In the genomic region with DNA sequence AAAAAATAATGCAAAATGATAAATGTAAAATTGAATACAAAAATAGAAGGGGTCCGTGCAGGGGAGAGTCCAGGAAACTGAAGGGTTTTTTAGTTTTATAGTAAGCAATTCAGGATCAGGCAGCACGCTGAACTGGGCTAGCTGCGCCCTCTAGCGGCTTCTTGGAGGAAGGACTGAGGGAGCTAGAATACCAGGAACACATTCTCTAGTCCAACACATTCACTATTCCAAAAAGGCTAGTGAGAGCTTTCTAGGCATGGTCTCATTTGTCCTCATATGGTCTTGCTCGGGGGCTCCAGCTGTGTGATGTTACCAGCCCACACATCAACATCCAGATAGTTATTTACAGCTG, we compare ENCODE assay signal across 8 mouse cellular contexts. TPM values are rescaled to one million over a fixed set of nuclear protein-coding genes. Genes with fewer than 3 reads are reported as not detected.
A peak's percentile ranks its signal among the peaks of the same experiment; 100 is the strongest.
DNase-seq lines count a peak whose midpoint lies in the region; ATAC-seq lines count a peak whose summit lies in the region.

No protein-coding gene starts in this region.

- H3K4me2 ChIP-seq in heart, embryonic 12.5 days: no peak overlapping the region
- no peak overlapping the region for H3K4me2 ChIP-seq in embryonic facial prominence, embryonic 14.5 days (ENCODE audit: low read depth, low read length)
- H3K4me2 ChIP-seq in intestine, embryonic 14.5 days (ENCODE audit: low read length): no peak overlapping the region
- no peak overlapping the region for H3K4me2 ChIP-seq in midbrain, embryonic 15.5 days

- 0 out of 2 replicates have a peak, but pooled peaks cover 2% of the 10 kb centered on the region for H3K9me3 ChIP-seq in heart, embryonic 12.5 days (replicated peaks)
- no peaks in the 10 kb centered on the region for H3K9me3 ChIP-seq in embryonic facial prominence, embryonic 14.5 days (ENCODE audit: control insufficient read depth, low read length)
- H3K9me3 ChIP-seq in intestine, embryonic 14.5 days (ENCODE audit: control insufficient read depth, low read length): no peaks in the 10 kb centered on the region
- no peaks in the 10 kb centered on the region for H3K9me3 ChIP-seq in midbrain, embryonic 15.5 days

- WGBS in heart, embryonic 12.5 days: 3% methylated on average over 5 of the region's 5 CpGs
- WGBS in embryonic facial prominence, embryonic 14.5 days: 0% methylated on average over 5 of the region's 5 CpGs
- WGBS in intestine, embryonic 14.5 days: 4% methylated on average over 5 of the region's 5 CpGs
- WGBS in midbrain, embryonic 15.5 days: 4% methylated on average over 5 of the region's 5 CpGs

- H3K36me3 ChIP-seq in heart, embryonic 12.5 days: no peaks in the 10 kb centered on the region
- no peaks in the 10 kb centered on the region for H3K36me3 ChIP-seq in embryonic facial prominence, embryonic 14.5 days (ENCODE audit: control insufficient read depth, insufficient read depth, low read length)
- H3K36me3 ChIP-seq in intestine, embryonic 14.5 days (ENCODE audit: control insufficient read depth, insufficient read depth, low read length): no peaks in the 10 kb centered on the region
- H3K36me3 ChIP-seq in midbrain, embryonic 15.5 days (replicated peaks): no peaks in the 10 kb centered on the region

- peak; percentile 17 for DNase-seq in heart, adult 8-10 months (ENCODE audit: low spot score)
- DNase-seq in adrenal gland, postnatal 10 days: peak; percentile 74
- peak; percentile 48 for DNase-seq in embryonic facial prominence, embryonic 14.5 days (ENCODE audit: low spot score)
- peak; percentile 74 for DNase-seq in intestine, embryonic 14.5 days (ENCODE audit: low spot score)
- peak; percentile 59 for DNase-seq in left cerebral cortex, postnatal 4 days
- DNase-seq in spleen, postnatal 4 days (ENCODE audit: low spot score in 2 of 2): peak; percentile 38 to 82

- no peaks in the 10 kb centered on the region for H3K4me1 ChIP-seq in heart, embryonic 12.5 days (replicated peaks)
- H3K4me1 ChIP-seq in embryonic facial prominence, embryonic 14.5 days (ENCODE audit: control insufficient read depth, insufficient read depth, low read length): no peaks in the 10 kb centered on the region
- H3K4me1 ChIP-seq in intestine, embryonic 14.5 days (replicated peaks; ENCODE audit: control insufficient read depth, insufficient read depth, low read length): peaks cover 7% of the 10 kb centered on the region; the same call in 1 of the 2 replicates
- no peaks in the 10 kb centered on the region for H3K4me1 ChIP-seq in midbrain, embryonic 15.5 days

- H3K27me3 ChIP-seq in heart, embryonic 12.5 days (replicated peaks): no peaks in the 10 kb centered on the region
- no peaks in the 10 kb centered on the region for H3K27me3 ChIP-seq in embryonic facial prominence, embryonic 14.5 days (replicated peaks; ENCODE audit: control insufficient read depth, insufficient read depth, low read length)
- no peaks in the 10 kb centered on the region for H3K27me3 ChIP-seq in intestine, embryonic 14.5 days (replicated peaks; ENCODE audit: control insufficient read depth, insufficient read depth, low read length)
- no peaks in the 10 kb centered on the region for H3K27me3 ChIP-seq in midbrain, embryonic 15.5 days (replicated peaks)

- ATAC-seq in heart, embryonic 12.5 days (ENCODE audit: insufficient number of reproducible peaks, low FRiP score): no peak
- ATAC-seq in embryonic facial prominence, embryonic 14.5 days (ENCODE audit: low read depth): peak; percentile 50; the same call in 1 of the 2 replicates
- 0 out of 2 replicates have a peak, but pooled peaks have one; percentile 65 for ATAC-seq in intestine, embryonic 14.5 days (replicated peaks; ENCODE audit: low FRiP score, low TSS enrichment, low read depth)
- ATAC-seq in midbrain, embryonic 15.5 days (replicated peaks): peak; percentile 66; the same call in 1 of the 2 replicates

- H3K4me3 ChIP-seq in heart, embryonic 12.5 days: no peak overlapping the region
- no peak overlapping the region for H3K4me3 ChIP-seq in embryonic facial prominence, embryonic 14.5 days (ENCODE audit: low read depth, low read length)
- H3K4me3 ChIP-seq in intestine, embryonic 14.5 days (ENCODE audit: low read depth, low read length): no peak overlapping the region
- H3K4me3 ChIP-seq in midbrain, embryonic 15.5 days: no peak overlapping the region

- H3K9ac ChIP-seq in heart, embryonic 12.5 days: no peak overlapping the region
- no peak overlapping the region for H3K9ac ChIP-seq in embryonic facial prominence, embryonic 14.5 days (ENCODE audit: low read depth, low read length)
- no peak overlapping the region for H3K9ac ChIP-seq in intestine, embryonic 14.5 days (ENCODE audit: low read length)
- H3K9ac ChIP-seq in midbrain, embryonic 15.5 days: no peak overlapping the region

- intact Hi-C loops in left cerebral cortex, postnatal 4 days (cut with DNase I): no loop called here

- no peak overlapping the region for H3K27ac ChIP-seq in heart, embryonic 12.5 days (ENCODE audit: poor library complexity, severe bottlenecking)
- no peak overlapping the region for H3K27ac ChIP-seq in embryonic facial prominence, embryonic 14.5 days (replicated peaks; ENCODE audit: low read depth, low read length)
- no peak overlapping the region for H3K27ac ChIP-seq in intestine, embryonic 14.5 days (ENCODE audit: low read depth)
- H3K27ac ChIP-seq in midbrain, embryonic 15.5 days: no peak overlapping the region

RNA-seq across cellular contexts. Expression of gene Hmgxb4, which starts 12.5 kb away (rescaled TPM):
- total RNA-seq in heart, adult 8-10 months (2022): 10 to 100 TPM; 12.7 to 16.8 (median 13.5) TPM
- 23.8 and 28.4 TPM in 2 replicates for polyA plus RNA-seq in heart, embryonic 12.5 days (2016; fragmentation: Nextera tagmentation; extraction: Ambion mirVana)
- 10 to 100 TPM; 22.9 to 27.3 TPM for total RNA-seq in adrenal gland, postnatal 10 days (2021)
- 37.7 and 46.7 TPM in 2 replicates for polyA plus RNA-seq in embryonic facial prominence, embryonic 14.5 days (2014; fragmentation: Nextera tagmentation; extraction: Ambion mirVana)
- 44.3 and 46.3 TPM in 2 replicates for polyA plus RNA-seq in intestine, embryonic 14.5 days (2014; fragmentation: Nextera tagmentation; extraction: Ambion mirVana)
- total RNA-seq in left cerebral cortex, postnatal 4 days (2021): 10 to 100 TPM; 43.8 to 45.7 TPM
- 41.5 and 44.4 TPM in 2 replicates for polyA plus RNA-seq in midbrain, embryonic 15.5 days (2015; fragmentation: Nextera tagmentation; extraction: Ambion mirVana)

RNA-seq across cellular contexts. Expression of gene Tom1, which starts 52.8 kb away (rescaled TPM):
- total RNA-seq in heart, adult 8-10 months (2022): 10 to 100 TPM; 57.4 to 72.0 (median 64.0) TPM
- 39.3 and 39.8 TPM in 2 replicates for polyA plus RNA-seq in heart, embryonic 12.5 days (2016; fragmentation: Nextera tagmentation; extraction: Ambion mirVana)
- 10 to 100 TPM; 28.3 to 31.5 TPM for total RNA-seq in adrenal gland, postnatal 10 days (2021)
- polyA plus RNA-seq in embryonic facial prominence, embryonic 14.5 days (2014; fragmentation: Nextera tagmentation; extraction: Ambion mirVana): 40.0 and 46.2 TPM in 2 replicates
- 25.2 and 27.2 TPM in 2 replicates for polyA plus RNA-seq in intestine, embryonic 14.5 days (2014; fragmentation: Nextera tagmentation; extraction: Ambion mirVana)
- total RNA-seq in left cerebral cortex, postnatal 4 days (2021): 10 to 100 TPM; 22.3 to 25.0 TPM
- 32.0 and 34.3 TPM in 2 replicates for polyA plus RNA-seq in midbrain, embryonic 15.5 days (2015; fragmentation: Nextera tagmentation; extraction: Ambion mirVana)

Comparison
In these comparisons a context has a peak if more than half of its experiments do, and no peak if none do; other contexts are left out.
1. DNase-seq: peak in every context shown above with its lines; median percentile 74 in adrenal gland, postnatal 10 days; 74 in intestine, embryonic 14.5 days; 60 in spleen, postnatal 4 days; 59 in left cerebral cortex, postnatal 4 days; 48 in embryonic facial prominence, embryonic 14.5 days; 17 in heart, adult 8-10 months.